Comparison of ENCODE assay signal across 19 mouse cellular contexts in genomic region chr14:103102246-103102645, GRCm38 (mm10). TPM values are rescaled to one million over a fixed set of nuclear protein-coding genes. Genes with fewer than 3 reads are reported as not detected.
DNase-seq lines count a peak whose midpoint lies in the region; ATAC-seq and TF ChIP-seq lines count a peak whose summit lies in the region.
"Had no signal": no experiment of that assay in that cellular context is flagged by ENCODE, and none has a peak within 500 bp of the region (broad histone marks: within the 10 kb centered on the region; RNA-seq: fewer than 3 reads in every experiment).

No protein-coding gene starts in this region.

- no peak for TF ChIP-seq POLR2A in lung, adult 2 months (IDR thresholded peaks at IDR 0.05; ENCODE audit: borderline replicate concordance, extremely low read depth, low read depth, low read length)
- no peak for TF ChIP-seq POLR2A in kidney, adult 2 months (IDR thresholded peaks at IDR 0.05; ENCODE audit: low read depth, low read length)

- DNase-seq in lung, postnatal 0 days (ENCODE audit: low spot score), result peak; percentile 38
- no peak for DNase-seq in lung, adult 2 months
- DNase-seq in kidney, adult 2 months, result peak; percentile 93
- DNase-seq in kidney, postnatal 25 days, result peak; percentile 54 to 79
- DNase-seq in limb, embryonic 10.5 days (ENCODE audit: low spot score), result no peak
- DNase-seq in embryo, embryonic 11 days, result no peak
- no peak for DNase-seq in gastrocnemius, adult 18-20 months (ENCODE audit: low spot score)
- DNase-seq: adrenal gland, postnatal 10 days; cerebellum, adult 18-20 months; thymus, postnatal 14 days had no signal

- H3K4me2 ChIP-seq in lung, postnatal 0 days (replicated peaks; ENCODE audit: low read depth, low read length), result no peak overlapping the region
- H3K4me2 ChIP-seq: heart, embryonic 15.5 days; neural tube, embryonic 12.5 days had no signal

- no peaks in the 10 kb centered on the region for H3K36me3 ChIP-seq in lung, postnatal 0 days (ENCODE audit: insufficient read depth, low read length)
- H3K36me3 ChIP-seq in kidney, adult 2 months (ENCODE audit: control insufficient read depth, insufficient read depth, low read length), result no peaks in the 10 kb centered on the region
- H3K36me3 ChIP-seq in limb, embryonic 10.5 days, result no peaks in the 10 kb centered on the region
- H3K36me3 ChIP-seq: forebrain, embryonic 10.5 days; heart, embryonic 15.5 days; hindbrain, embryonic 10.5 days; neural tube, embryonic 12.5 days had no signal

- H3K9ac ChIP-seq in lung, postnatal 0 days (replicated peaks; ENCODE audit: low read depth), result no peak overlapping the region
- H3K9ac ChIP-seq: heart, embryonic 15.5 days; liver, embryonic 14.5 days; neural tube, embryonic 12.5 days had no signal

- H3K27me3 ChIP-seq in lung, postnatal 0 days (replicated peaks; ENCODE audit: insufficient read depth, low read length), result no peaks in the 10 kb centered on the region
- no peaks in the 10 kb centered on the region for H3K27me3 ChIP-seq in kidney, adult 2 months (replicated peaks; ENCODE audit: control insufficient read depth, insufficient read depth, low read length)
- H3K27me3 ChIP-seq in limb, embryonic 10.5 days (ENCODE audit: low read depth, poor library complexity, severe bottlenecking), result no peaks in the 10 kb centered on the region
- H3K27me3 ChIP-seq: heart, embryonic 15.5 days; neural tube, embryonic 12.5 days had no signal

- no peak for TF ChIP-seq EP300 in lung, postnatal 0 days (IDR thresholded peaks at IDR 0.05)

- 0 out of 2 replicates have a peak, but pooled peaks cover 3% of the 10 kb centered on the region for H3K4me1 ChIP-seq in lung, postnatal 0 days (ENCODE audit: insufficient read depth, low read depth, low read length)
- 0 out of 2 replicates have a peak, but pooled peaks cover 3% of the 10 kb centered on the region for H3K4me1 ChIP-seq in lung, adult 2 months (ENCODE audit: control insufficient read depth, insufficient read depth, low read length)
- peaks cover 18% of the 10 kb centered on the region; the same call in 1 of the 2 replicates for H3K4me1 ChIP-seq in kidney, adult 2 months (ENCODE audit: control insufficient read depth, insufficient read depth, low read length)
- H3K4me1 ChIP-seq in limb, embryonic 10.5 days, result peaks cover 13% of the 10 kb centered on the region

- ATAC-seq in lung, postnatal 0 days, result no peak

- H3K27ac ChIP-seq in lung, postnatal 0 days (ENCODE audit: low read length), result no peak overlapping the region
- H3K27ac ChIP-seq in kidney, adult 2 months (ENCODE audit: insufficient read depth, low read depth, low read length), result no peak overlapping the region; the same call in 1 of the 2 replicates
- H3K27ac ChIP-seq in limb, embryonic 10.5 days, result no peak overlapping the region
- H3K27ac ChIP-seq: forebrain, embryonic 10.5 days; heart, embryonic 15.5 days; hindbrain, embryonic 10.5 days; liver, embryonic 14.5 days; neural tube, embryonic 12.5 days had no signal

- H3K9me3 ChIP-seq in lung, postnatal 0 days (ENCODE audit: low read length), result no peaks in the 10 kb centered on the region
- no peaks in the 10 kb centered on the region for H3K9me3 ChIP-seq in limb, embryonic 10.5 days (replicated peaks)
- H3K9me3 ChIP-seq: forebrain, embryonic 10.5 days; G1E; heart, embryonic 15.5 days; hindbrain, embryonic 10.5 days; megakaryocyte, embryonic 14.5 days; neural tube, embryonic 12.5 days had no signal

- H3K4me3 ChIP-seq in lung, postnatal 0 days (ENCODE audit: low read depth, low read length), result no peak overlapping the region
- H3K4me3 ChIP-seq in lung, adult 2 months (replicated peaks; ENCODE audit: extremely low read depth, low read depth, low read length), result no peak overlapping the region
- no peak overlapping the region for H3K4me3 ChIP-seq in kidney, adult 2 months (ENCODE audit: insufficient read depth, low read depth, low read length)
- no peak overlapping the region for H3K4me3 ChIP-seq in limb, embryonic 10.5 days
- H3K4me3 ChIP-seq: forebrain, embryonic 10.5 days; heart, embryonic 15.5 days; hindbrain, embryonic 10.5 days; megakaryocyte, embryonic 14.5 days; neural tube, embryonic 12.5 days had no signal

- no peak for TF ChIP-seq CTCF in lung, postnatal 0 days (IDR thresholded peaks at IDR 0.05)
- TF ChIP-seq CTCF in lung, adult 2 months (IDR thresholded peaks at IDR 0.05; ENCODE audit: insufficient read depth, low read length), result no peak
- TF ChIP-seq CTCF in kidney, adult 2 months (conservative IDR thresholded peaks at IDR 0.05; ENCODE audit: insufficient read depth, insufficient read length, low read depth, low read length), result no peak

- 51% methylated on average over 6 of the region's 6 CpGs for WGBS in lung, postnatal 0 days
- WGBS in lung, adult 2 months, result 46% methylated on average over 6 of the region's 6 CpGs
- WGBS in kidney, adult 2 months, result 39% methylated on average over 6 of the region's 6 CpGs
- 80% methylated on average over 6 of the region's 6 CpGs for WGBS in limb, embryonic 10.5 days

RNA-seq across cellular contexts. Expression of gene Fbxl3, which starts 2.9 kb away (rescaled TPM):
- 31.6 and 35.4 TPM in 2 replicates for polyA plus RNA-seq in lung, postnatal 0 days (2015; fragmentation: Nextera tagmentation; extraction: Ambion mirVana)
- polyA plus RNA-seq in lung, adult 2 months (2012; rRNA removed), result 82.7 and 123 TPM in 2 replicates
- polyA plus RNA-seq in kidney, adult 2 months (2012; rRNA removed), result 83.0 and 90.5 TPM in 2 replicates
- polyA plus RNA-seq in limb, embryonic 10.5 days (2016; fragmentation: Nextera tagmentation; extraction: Ambion mirVana), result 11.8 and 16.2 TPM in 2 replicates
- 10 to 100 TPM; 61.4 to 62.2 TPM for total RNA-seq in gastrocnemius, adult 18-20 months (2021)

RNA-seq across cellular contexts. Expression of gene Cln5, which starts 32.2 kb away (rescaled TPM):
- polyA plus RNA-seq in lung, postnatal 0 days (2015; fragmentation: Nextera tagmentation; extraction: Ambion mirVana), result 37.7 and 41.9 TPM in 2 replicates
- 26.1 and 26.9 TPM in 2 replicates for polyA plus RNA-seq in lung, adult 2 months (2012; rRNA removed)
- polyA plus RNA-seq in kidney, adult 2 months (2012; rRNA removed), result 24.9 and 26.5 TPM in 2 replicates
- polyA plus RNA-seq in limb, embryonic 10.5 days (2016; fragmentation: Nextera tagmentation; extraction: Ambion mirVana), result 22.3 and 26.5 TPM in 2 replicates
- total RNA-seq in gastrocnemius, adult 18-20 months (2021), result 10 to 100 TPM; 11.6 to 14.4 TPM

RNA-seq across cellular contexts. Expression of gene Acod1, which starts 55.5 kb away (rescaled TPM):
- 0.11 and 0.43 TPM in 2 replicates for polyA plus RNA-seq in lung, postnatal 0 days (2015; fragmentation: Nextera tagmentation; extraction: Ambion mirVana)
- polyA plus RNA-seq in lung, adult 2 months (2012; rRNA removed), result 0.03 and 0.15 TPM in 2 replicates
- 0.04 TPM in 1 of 2 replicates, not detected in the other for polyA plus RNA-seq in kidney, adult 2 months (2012; rRNA removed)
- polyA plus RNA-seq in limb, embryonic 10.5 days (2016; fragmentation: Nextera tagmentation; extraction: Ambion mirVana), result not detected in 2 replicates
- total RNA-seq in gastrocnemius, adult 18-20 months (2021), result not detected
- total RNA-seq: adrenal gland, postnatal 10 days had no signal
- polyA plus RNA-seq: C2C12; forebrain, embryonic 10.5 days; G1E; heart, embryonic 15.5 days; hindbrain, embryonic 10.5 days; limb, embryonic 11.5 days; neural tube, embryonic 12.5 days had no signal

Comparison
In these comparisons a context has a peak if more than half of its experiments do, and no peak if none do; other contexts are left out.
1. DNase-seq: peak in lung, postnatal 0 days (single experiment), kidney, adult 2 months (single experiment) and kidney, postnatal 25 days (2 of 2); none in lung, adult 2 months (single experiment), limb, embryonic 10.5 days (single experiment), embryo, embryonic 11 days (single experiment) and gastrocnemius, adult 18-20 months (single experiment).